In the genomic region with DNA sequence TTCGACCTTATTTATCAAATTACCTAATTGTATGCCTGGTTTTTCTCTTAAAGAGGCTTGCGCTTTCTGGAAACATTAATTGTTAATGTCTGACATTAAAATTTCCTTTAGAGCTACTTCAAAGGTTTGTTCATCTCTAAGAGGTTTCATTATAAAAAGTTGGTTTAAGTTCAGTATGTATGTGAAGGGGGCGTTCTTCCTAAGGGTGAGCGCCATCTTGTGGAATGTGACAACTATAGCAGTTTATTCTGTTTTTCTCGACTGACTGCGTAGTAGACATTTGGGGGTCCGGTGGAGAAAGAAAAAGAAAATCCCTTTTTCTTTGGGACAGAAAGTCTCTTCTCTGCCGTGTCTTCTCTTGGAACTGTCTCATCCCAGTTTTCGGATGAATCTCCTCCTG, we compare ENCODE assay signal across 9 mouse cellular contexts. TPM values are rescaled to one million over a fixed set of nuclear protein-coding genes. Genes with fewer than 3 reads are reported as not detected.
DNase-seq lines count a peak whose midpoint lies in the region; ATAC-seq lines count a peak whose summit lies in the region.
"Had no signal": no experiment of that assay in that cellular context is flagged by ENCODE, and none has a peak within 500 bp of the region (broad histone marks: within the 10 kb centered on the region; RNA-seq: fewer than 3 reads in every experiment).

No protein-coding gene starts in this region.

- 0 out of 2 replicates have a peak overlapping the region, but pooled peaks have one; percentile 31 for H3K9ac ChIP-seq in heart, embryonic 14.5 days (ENCODE audit: low read length)
- H3K9ac ChIP-seq: embryonic facial prominence, embryonic 12.5 days had no signal

- no peak overlapping the region for H3K4me3 ChIP-seq in heart, embryonic 14.5 days (ENCODE audit: control insufficient read depth in 1 of 2, insufficient read depth in 1 of 2, low read depth in 1 of 2, low read length in 2 of 2)
- H3K4me3 ChIP-seq: embryonic facial prominence, embryonic 12.5 days had no signal

- H3K4me2 ChIP-seq in heart, embryonic 14.5 days (ENCODE audit: low read length): peak overlapping the region; percentile 20; the same call in 1 of the 2 replicates
- H3K4me2 ChIP-seq: embryonic facial prominence, embryonic 12.5 days had no signal

- H3K27me3 ChIP-seq in heart, embryonic 14.5 days (ENCODE audit: control insufficient read depth, insufficient read depth, low read length): no peaks in the 10 kb centered on the region
- H3K27me3 ChIP-seq: embryonic facial prominence, embryonic 12.5 days had no signal

- intact Hi-C loops in heart, postnatal 25 days (cut with DNase I): loop anchor here (1.0 kb wide), 1 partner anchor 104 kb away; no protein-coding TSS in a partner anchor

- H3K4me1 ChIP-seq in heart, embryonic 14.5 days (ENCODE audit: control insufficient read depth in 2 of 2, insufficient read depth in 2 of 2, low read length in 2 of 2): peaks cover 0 to 2% of the 10 kb centered on the region in 2 experiments; a peak in 1 of 4 replicates

- H3K36me3 ChIP-seq in heart, embryonic 14.5 days (ENCODE audit: control insufficient read depth, insufficient read depth, low read length): no peaks in the 10 kb centered on the region
- H3K36me3 ChIP-seq: embryonic facial prominence, embryonic 12.5 days had no signal

- ATAC-seq in heart, embryonic 14.5 days (ENCODE audit: insufficient number of reproducible peaks, insufficient read depth, low FRiP score, low read depth): no peak

- no peaks in the 10 kb centered on the region for H3K9me3 ChIP-seq in heart, embryonic 14.5 days (ENCODE audit: control insufficient read depth, low read length)
- H3K9me3 ChIP-seq: embryonic facial prominence, embryonic 12.5 days had no signal

- no peak overlapping the region for H3K27ac ChIP-seq in heart, embryonic 14.5 days (replicated peaks in 1 of 2; ENCODE audit: control insufficient read depth in 1 of 2, insufficient read depth in 1 of 2, low read depth in 2 of 2, low read length in 2 of 2)
- H3K27ac ChIP-seq: embryonic facial prominence, embryonic 12.5 days had no signal

- WGBS in heart, embryonic 14.5 days: 16% methylated on average over 9 of the region's 9 CpGs

- DNase-seq in heart, postnatal 25 days (ENCODE audit: low spot score): no peak
- DNase-seq in urinary bladder, postnatal 25 days (ENCODE audit: low spot score): peak; percentile 24
- no peak for DNase-seq in urinary bladder, postnatal 4 days (ENCODE audit: low spot score in 2 of 2)
- DNase-seq in forelimb bud, embryonic 11.5 days (ENCODE audit: low read depth, low spot score): peak; percentile 64
- DNase-seq in retina, postnatal 1 day: peak; percentile 74
- no peak for DNase-seq in layer of hippocampus, postnatal 36 days
- DNase-seq in adrenal gland, postnatal 25 days: no peak

RNA-seq across cellular contexts. Expression of a gene that starts 32.4 kb away (rescaled TPM):
- polyA plus RNA-seq in heart, embryonic 14.5 days (2014; fragmentation: Nextera tagmentation; extraction: Ambion mirVana): 1.9 and 2.0 TPM in 2 replicates
- total RNA-seq in heart, postnatal 25 days (2021): 10 to 100 TPM; 13.4 to 17.2 TPM
- total RNA-seq in layer of hippocampus, postnatal 36 days (2021): 1 to 10 TPM; 7.5 to 9.8 TPM
- 4.7 and 4.9 TPM in 2 replicates for total RNA-seq in adrenal gland, postnatal 25 days (2021)

Comparison
In these comparisons a context has a peak if more than half of its experiments do, and no peak if none do; other contexts are left out.
1. DNase-seq: peak in urinary bladder, postnatal 25 days (single experiment), forelimb bud, embryonic 11.5 days (single experiment) and retina, postnatal 1 day (single experiment); none in heart, postnatal 25 days (single experiment), urinary bladder, postnatal 4 days (0 of 2), layer of hippocampus, postnatal 36 days (0 of 2) and adrenal gland, postnatal 25 days (single experiment).